Mouse (Mus musculus) cortical plate, adult 2 months (tissue): ENCODE measurements around the gene Pdgfb. TPM values are rescaled to one million over a fixed set of nuclear protein-coding genes. Genes with fewer than 3 reads are reported as not detected.
A peak's percentile ranks its signal among the peaks of the same experiment; 100 is the strongest.

Experiments used
- H3K27ac ChIP-seq: fragments of 200-500 bp; 2 replicates; pipeline ENCODE4 v1.5.1; 2012; ENCODE audit warnings: low read length, control low read depth, inconsistent platforms; ENCODE audit not compliant: insufficient read depth
- H3K4me1 ChIP-seq: fragments of 200-500 bp; 2 replicates; pipeline ENCODE4 v1.6.1; 2011; ENCODE audit warnings: low read length; ENCODE audit not compliant: control insufficient read depth, insufficient read depth
- H3K4me3 ChIP-seq: fragments of 200-500 bp; 2 replicates; pipeline ENCODE4 v1.5.1; 2011; ENCODE audit warnings: mild to moderate bottlenecking, low read length, control low read depth; ENCODE audit not compliant: insufficient read depth
- CTCF ChIP-seq: fragments of 200-500 bp; IDR thresholded peaks from 2 replicates; pipeline ENCODE4 v1.5.1; 2011; ENCODE audit warnings: mild to moderate bottlenecking, control low read depth, low read length; ENCODE audit not compliant: insufficient read depth; ENCODE audit errors: extremely low read depth
- POLR2A ChIP-seq: fragments of 200-500 bp; IDR thresholded peaks from 2 replicates; pipeline ENCODE4 v1.6.1; 2011; ENCODE audit warnings: mild to moderate bottlenecking, low read length, control low read depth; ENCODE audit not compliant: insufficient read depth; ENCODE audit errors: extremely low read depth
- polyA plus RNA-seq: library from polyadenylated mRNA; depleted of rRNA; stranded (reverse); fragments of >200 nt; gene quantifications from 2 replicates; pipeline ENCODE4 v1.2.3, GENCODE M21; 2012; rRNA removed

Pdgfb gene
- polyA plus RNA-seq, 1 experiment = 32.2 TPM

GRCm38 (mm10) chr15:79950250-79951025 lies 64.3 kb downstream of the Pdgfb start:
- H3K4me1 ChIP-seq = 0 out of 2 replicates have a peak, but pooled peaks cover 2% of the 10 kb centered on the region
- peak overlapping the region; percentile 1; the same call in 1 of the 2 replicates for H3K4me3 ChIP-seq
- TF ChIP-seq CTCF (peak; percentile 52), POLR2A (no peak)
- 0 out of 2 replicates have a peak overlapping the region, but pooled peaks have one; percentile 15 for H3K27ac ChIP-seq

GRCm38 (mm10) chr15:79947681-79948080 lies 67.1 kb downstream of the Pdgfb start:
- no peak overlapping the region for H3K4me3 ChIP-seq
- TF ChIP-seq CTCF = no peak
- no peak for TF ChIP-seq POLR2A
- H3K4me1 ChIP-seq = 0 out of 2 replicates have a peak, but pooled peaks cover 2% of the 10 kb centered on the region
- H3K27ac ChIP-seq = no peak overlapping the region

- H3K4me3 ChIP-seq = no peak overlapping the region
- TF ChIP-seq CTCF (no peak), POLR2A (no peak)
- 0 out of 2 replicates have a peak, but pooled peaks cover 2% of the 10 kb centered on the region for H3K4me1 ChIP-seq
- no peak overlapping the region for H3K27ac ChIP-seq
Observed at GRCm38 (mm10) chr15:79946790-79947189, 68.0 kb downstream of the Pdgfb start.

GRCm38 (mm10) chr15:79946022-79946421 lies 68.8 kb downstream of the Pdgfb start:
- TF ChIP-seq POLR2A (no peak), CTCF (peak; percentile 98)
- no peak overlapping the region for H3K27ac ChIP-seq
- 0 out of 2 replicates have a peak, but pooled peaks cover 2% of the 10 kb centered on the region for H3K4me1 ChIP-seq
- no peak overlapping the region for H3K4me3 ChIP-seq

Other genes with a start within 250 kb of the Pdgfb start
- gene Dnal4, start 237.1 kb downstream of the Pdgfb start, polyA plus RNA-seq = 71.5 and 72.4 TPM in 2 replicates
- 293 and 298 TPM in 2 replicates for gene Nptxr, start 210.2 kb downstream of the Pdgfb start, polyA plus RNA-seq
- gene Npcd, start 180.7 kb downstream of the Pdgfb start, polyA plus RNA-seq = 2.4 and 3.0 TPM in 2 replicates
- 295 and 320 TPM in 2 replicates for gene Cbx6, start 180.3 kb downstream of the Pdgfb start, polyA plus RNA-seq
- 6.7 and 7.5 TPM in 2 replicates for gene Apobec3, start 123.3 kb downstream of the Pdgfb start, polyA plus RNA-seq
- gene Cbx7, start 43.9 kb downstream of the Pdgfb start, polyA plus RNA-seq = 58.4 and 62.6 TPM in 2 replicates
- 354 and 372 TPM in 2 replicates for gene Syngr1, start 76.4 kb upstream of the Pdgfb start, polyA plus RNA-seq
- 680 and 714 TPM in 2 replicates for gene Rpl3, start 76.9 kb upstream of the Pdgfb start, polyA plus RNA-seq
- 33.6 and 33.8 TPM in 2 replicates for gene Tab1, start 118.2 kb upstream of the Pdgfb start, polyA plus RNA-seq
- gene Mgat3, start 158.7 kb upstream of the Pdgfb start, polyA plus RNA-seq = 79.8 and 86.4 TPM in 2 replicates
- gene Mief1, start 219.0 kb upstream of the Pdgfb start, polyA plus RNA-seq = 14.9 and 15.1 TPM in 2 replicates
- not detected in 2 replicates for gene AC140267.1, start 220.9 kb upstream of the Pdgfb start, polyA plus RNA-seq
- 178 and 198 TPM in 2 replicates for gene Atf4, start 240.2 kb upstream of the Pdgfb start, polyA plus RNA-seq
- gene Rps19bp1, start 249.3 kb upstream of the Pdgfb start, polyA plus RNA-seq = 41.5 and 42.3 TPM in 2 replicates